In the genomic region with DNA sequence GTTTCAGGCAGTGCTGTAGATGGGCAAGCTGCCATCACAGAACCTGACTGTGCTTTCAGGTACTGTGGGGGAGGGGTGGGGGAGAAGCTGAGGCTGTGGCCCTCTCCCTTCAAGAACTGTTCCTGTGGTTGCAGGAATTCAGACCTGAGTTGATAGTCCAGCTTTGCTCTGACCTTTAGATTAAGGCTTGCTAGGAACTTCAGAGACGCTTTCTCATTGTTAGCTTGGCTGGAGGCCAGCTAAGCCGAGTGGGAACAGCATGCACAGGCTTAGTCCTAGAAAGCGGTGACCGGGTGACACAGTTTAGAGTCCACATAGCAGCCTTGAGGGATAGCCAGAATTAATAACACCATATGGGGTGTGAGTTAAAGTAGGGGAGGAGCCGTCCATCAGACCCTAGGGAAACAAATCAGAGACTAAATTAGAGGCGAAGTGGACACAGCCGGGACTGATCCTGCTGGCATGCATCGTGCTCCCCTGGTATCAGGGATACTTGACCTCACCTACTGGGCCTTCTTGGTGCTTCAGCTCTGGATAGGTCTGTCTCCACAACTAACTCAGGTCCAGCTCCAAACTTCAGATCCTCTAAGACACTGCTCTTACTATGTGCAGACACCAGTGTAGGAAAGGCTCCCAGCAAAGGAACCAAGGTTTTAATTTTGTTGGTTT, we compare ENCODE assay signal across 9 mouse cellular contexts.
DNase-seq lines count a peak whose midpoint lies in the region; ATAC-seq and TF ChIP-seq lines count a peak whose summit lies in the region.
"Had no signal": no experiment of that assay in that cellular context is flagged by ENCODE, and none has a peak within 500 bp of the region (broad histone marks: within the 10 kb centered on the region; RNA-seq: fewer than 3 reads in every experiment).

No protein-coding gene starts in this region.

- ATAC-seq in neural tube, embryonic 12.5 days (ENCODE audit: low FRiP score, low read depth): 0 out of 2 replicates have a peak, but pooled peaks have one; percentile 17
- no peak; the same call in 1 of the 2 replicates for ATAC-seq in neural tube, embryonic 15.5 days (ENCODE audit: low FRiP score)
- ATAC-seq in forebrain, embryonic 13.5 days: peak; percentile 83
- peak; percentile 80 for ATAC-seq in intestine, embryonic 15.5 days
- ATAC-seq in lung, postnatal 0 days: peak; percentile 58
- ATAC-seq in CD4-positive, CD25-positive, alpha-beta regulatory T cell, adult 4 months: no peak

- 60% methylated on average over 8 of the region's 8 CpGs for WGBS in neural tube, embryonic 12.5 days
- WGBS in neural tube, embryonic 15.5 days: 43% methylated on average over 8 of the region's 8 CpGs
- WGBS in forebrain, embryonic 13.5 days: 45% methylated on average over 8 of the region's 8 CpGs
- 43% methylated on average over 8 of the region's 8 CpGs for WGBS in intestine, embryonic 15.5 days
- 29% methylated on average over 8 of the region's 8 CpGs for WGBS in lung, postnatal 0 days

- H3K4me3 ChIP-seq in neural tube, embryonic 12.5 days: no peak overlapping the region
- no peak overlapping the region for H3K4me3 ChIP-seq in neural tube, embryonic 15.5 days (replicated peaks)
- H3K4me3 ChIP-seq in forebrain, embryonic 13.5 days: no peak overlapping the region
- no peak overlapping the region for H3K4me3 ChIP-seq in intestine, embryonic 15.5 days (replicated peaks)
- H3K4me3 ChIP-seq in lung, postnatal 0 days (ENCODE audit: low read depth, low read length): no peak overlapping the region

- H3K9ac ChIP-seq in neural tube, embryonic 12.5 days: no peak overlapping the region
- H3K9ac ChIP-seq in neural tube, embryonic 15.5 days (replicated peaks): no peak overlapping the region
- H3K9ac ChIP-seq in forebrain, embryonic 13.5 days: no peak overlapping the region; the same call in 1 of the 2 replicates
- H3K9ac ChIP-seq in intestine, embryonic 15.5 days: no peak overlapping the region
- H3K9ac ChIP-seq in lung, postnatal 0 days (replicated peaks; ENCODE audit: low read depth): no peak overlapping the region

- H3K9me3 ChIP-seq in neural tube, embryonic 12.5 days: no peaks in the 10 kb centered on the region
- no peaks in the 10 kb centered on the region for H3K9me3 ChIP-seq in neural tube, embryonic 15.5 days (replicated peaks)
- no peaks in the 10 kb centered on the region for H3K9me3 ChIP-seq in forebrain, embryonic 13.5 days (replicated peaks)
- H3K9me3 ChIP-seq in intestine, embryonic 15.5 days: no peaks in the 10 kb centered on the region
- H3K9me3 ChIP-seq in lung, postnatal 0 days (ENCODE audit: low read length): no peaks in the 10 kb centered on the region
- H3K9me3 ChIP-seq: G1E had no signal

- H3K27me3 ChIP-seq in neural tube, embryonic 12.5 days (replicated peaks): no peaks in the 10 kb centered on the region
- H3K27me3 ChIP-seq in neural tube, embryonic 15.5 days (replicated peaks): no peaks in the 10 kb centered on the region
- no peaks in the 10 kb centered on the region for H3K27me3 ChIP-seq in forebrain, embryonic 13.5 days
- no peaks in the 10 kb centered on the region for H3K27me3 ChIP-seq in intestine, embryonic 15.5 days (replicated peaks)
- H3K27me3 ChIP-seq in lung, postnatal 0 days (replicated peaks; ENCODE audit: insufficient read depth, low read length): no peaks in the 10 kb centered on the region

- no peaks in the 10 kb centered on the region for H3K36me3 ChIP-seq in neural tube, embryonic 12.5 days
- no peaks in the 10 kb centered on the region for H3K36me3 ChIP-seq in neural tube, embryonic 15.5 days
- no peaks in the 10 kb centered on the region for H3K36me3 ChIP-seq in forebrain, embryonic 13.5 days (ENCODE audit: poor library complexity, severe bottlenecking)
- no peaks in the 10 kb centered on the region for H3K36me3 ChIP-seq in intestine, embryonic 15.5 days
- H3K36me3 ChIP-seq in lung, postnatal 0 days (ENCODE audit: insufficient read depth, low read length): no peaks in the 10 kb centered on the region
- H3K36me3 ChIP-seq: G1E had no signal

- no peak overlapping the region for H3K27ac ChIP-seq in neural tube, embryonic 12.5 days
- H3K27ac ChIP-seq in neural tube, embryonic 15.5 days (replicated peaks): no peak overlapping the region
- no peak overlapping the region for H3K27ac ChIP-seq in forebrain, embryonic 13.5 days
- no peak overlapping the region for H3K27ac ChIP-seq in intestine, embryonic 15.5 days
- H3K27ac ChIP-seq in lung, postnatal 0 days (ENCODE audit: low read length): no peak overlapping the region

- H3K4me2 ChIP-seq in neural tube, embryonic 12.5 days (replicated peaks): no peak overlapping the region
- H3K4me2 ChIP-seq in neural tube, embryonic 15.5 days: no peak overlapping the region
- peak overlapping the region; percentile 34; the same call in 1 of the 2 replicates for H3K4me2 ChIP-seq in forebrain, embryonic 13.5 days
- H3K4me2 ChIP-seq in intestine, embryonic 15.5 days (replicated peaks): no peak overlapping the region
- peak overlapping the region; percentile 38 for H3K4me2 ChIP-seq in lung, postnatal 0 days (replicated peaks; ENCODE audit: low read depth, low read length)

- peak; percentile 52 for DNase-seq in lung, postnatal 0 days (ENCODE audit: low spot score)
- DNase-seq in testis, postnatal 10 days (ENCODE audit: low spot score): peak; percentile 46
- no peak for DNase-seq in spleen, postnatal 10 days (ENCODE audit: low spot score in 2 of 2)

- H3K4me1 ChIP-seq in neural tube, embryonic 12.5 days: no peaks in the 10 kb centered on the region
- peaks cover 7% of the 10 kb centered on the region; the same call in 1 of the 2 replicates for H3K4me1 ChIP-seq in neural tube, embryonic 15.5 days
- peaks cover 8% of the 10 kb centered on the region for H3K4me1 ChIP-seq in forebrain, embryonic 13.5 days
- H3K4me1 ChIP-seq in intestine, embryonic 15.5 days (replicated peaks): peaks cover 5% of the 10 kb centered on the region
- no peaks in the 10 kb centered on the region for H3K4me1 ChIP-seq in lung, postnatal 0 days (ENCODE audit: insufficient read depth, low read depth, low read length)

- no peak for TF ChIP-seq CTCF in lung, postnatal 0 days (IDR thresholded peaks at IDR 0.05)

- TF ChIP-seq EP300 in lung, postnatal 0 days (IDR thresholded peaks at IDR 0.05): no peak

Comparison
In these comparisons a context has a peak if more than half of its experiments do, and no peak if none do; other contexts are left out.
1. ATAC-seq: peak in neural tube, embryonic 12.5 days (single experiment), forebrain, embryonic 13.5 days (single experiment), intestine, embryonic 15.5 days (single experiment) and lung, postnatal 0 days (single experiment); none in neural tube, embryonic 15.5 days (single experiment) and CD4-positive, CD25-positive, alpha-beta regulatory T cell, adult 4 months (single experiment).
2. H3K4me2 ChIP-seq: peak in forebrain, embryonic 13.5 days (single experiment) and lung, postnatal 0 days (single experiment); none in neural tube, embryonic 12.5 days (single experiment), neural tube, embryonic 15.5 days (single experiment) and intestine, embryonic 15.5 days (single experiment).
3. DNase-seq: peak in lung, postnatal 0 days (single experiment) and testis, postnatal 10 days (single experiment); none in spleen, postnatal 10 days (0 of 2).